Mouse (Mus musculus) neural tube, embryonic 14.5 days (tissue): ENCODE measurements at regions not wholly inside any gene's neighbourhood (a gene's known extent, or its start where the extent isn't known, plus 50 kb on each side); places are given as distances from the start of the nearest gene placed in this dataset.
A peak's percentile ranks its signal among the peaks of the same experiment; 100 is the strongest.

Experiments used
- ATAC-seq: fragments of 200-750 bp; cut with Nextera tagmentation; 2 replicates; pipeline ENCODE4 v1.8.0; 2017; ENCODE audit warnings: low read depth, mild to moderate bottlenecking, moderate TSS enrichment, moderate library complexity
- H3K27ac ChIP-seq: fragments of 300-500 bp; sonication (generic); 2 replicates; pipeline ENCODE4 v1.5.1; 2014; ENCODE audit warnings: low read depth, mild to moderate bottlenecking, control low read depth, low read length, moderate library complexity, mixed read lengths
- H3K27me3 ChIP-seq: fragments of 300-500 bp; sonication (generic); 2 replicates; pipeline ENCODE4 v1.6.1; 2014; ENCODE audit warnings: low read length; ENCODE audit not compliant: control insufficient read depth, insufficient read depth
- H3K36me3 ChIP-seq: fragments of 300-500 bp; sonication (generic); 2 replicates; pipeline ENCODE4 v1.6.1; 2014; ENCODE audit warnings: low read length, mixed read lengths; ENCODE audit not compliant: control insufficient read depth, insufficient read depth
- H3K4me1 ChIP-seq: fragments of 300-500 bp; sonication (generic); 2 replicates; pipeline ENCODE4 v1.6.1; 2014; ENCODE audit warnings: low read length; ENCODE audit not compliant: control insufficient read depth, insufficient read depth
- H3K4me2 ChIP-seq: fragments of 300-500 bp; sonication (generic); 2 replicates; pipeline ENCODE4 v1.6.1; 2014; ENCODE audit warnings: mild to moderate bottlenecking, low read depth, low read length, control low read depth
- H3K4me3 ChIP-seq: fragments of 300-500 bp; sonication (generic); 2 replicates; pipeline ENCODE4 v1.5.1; 2014; ENCODE audit warnings: low read depth, low read length, control low read depth, mixed read lengths
- H3K9ac ChIP-seq: fragments of 300-500 bp; sonication (generic); replicated peaks from 2 replicates; pipeline ENCODE4 v1.6.1; 2014; ENCODE audit warnings: low read depth, mild to moderate bottlenecking, control low read depth, low read length, mixed read lengths
- H3K9me3 ChIP-seq: fragments of 300-500 bp; sonication (generic); 2 replicates; pipeline ENCODE4 v1.6.1; 2016; ENCODE audit warnings: low read length; ENCODE audit not compliant: control insufficient read depth
- WGBS: fragments of 180-500 bp; shearing (Covaris S2); extraction: QIAGEN DNeasy Blood & Tissue Kit; methylation state at CpG from one replicate; pipeline ENCODE4 v1.1.7; 2014; 5-methylcytosine and 5-hydroxymethylcytosine counted together

GRCm38 (mm10) chr1:166800953-166801603 lies 119.4 kb upstream of the Fmo9 start:
- no peaks in the 10 kb centered on the region for H3K36me3 ChIP-seq
- no peak overlapping the region for H3K4me3 ChIP-seq
- H3K27me3 ChIP-seq = no peaks in the 10 kb centered on the region
- peak; percentile 34; the same call in 1 of the 2 replicates for ATAC-seq
- H3K27ac ChIP-seq = no peak overlapping the region
- 63% methylated on average over 11 of the region's 11 CpGs for WGBS
- H3K4me2 ChIP-seq = no peak overlapping the region
- H3K9ac ChIP-seq = no peak overlapping the region
- H3K4me1 ChIP-seq = 0 out of 2 replicates have a peak, but pooled peaks cover 4% of the 10 kb centered on the region
- no peaks in the 10 kb centered on the region for H3K9me3 ChIP-seq

GRCm38 (mm10) chr1:166801929-166802328 lies 120.3 kb upstream of the Fmo9 start:
- Histone ChIP-seq H3K4me2 (no peak overlapping the region), H3K9me3 (no peaks in the 10 kb centered on the region), H3K27me3 (no peaks in the 10 kb centered on the region), H3K36me3 (no peaks in the 10 kb centered on the region), H3K27ac (no peak overlapping the region), H3K4me3 (no peak overlapping the region), H3K9ac (no peak overlapping the region), H3K4me1 (0 out of 2 replicates have a peak, but pooled peaks cover 4% of the 10 kb centered on the region)
- ATAC-seq = no peak
- 45% methylated on average over 4 of the region's 4 CpGs for WGBS

- H3K27me3 ChIP-seq = no peaks in the 10 kb centered on the region
- H3K9me3 ChIP-seq = no peaks in the 10 kb centered on the region
- H3K9ac ChIP-seq = no peak overlapping the region
- no peak overlapping the region for H3K4me3 ChIP-seq
- no peak overlapping the region for H3K27ac ChIP-seq
- WGBS = 78% methylated on average over 2 of the region's 2 CpGs
- H3K4me2 ChIP-seq = no peak overlapping the region
- no peaks in the 10 kb centered on the region for H3K36me3 ChIP-seq
- 0 out of 2 replicates have a peak, but pooled peaks cover 4% of the 10 kb centered on the region for H3K4me1 ChIP-seq
- ATAC-seq = no peak
These were observed 122.3 kb upstream of the Fmo9 start for GRCm38 (mm10) chr1:166803928-166804327.

- H3K9me3 ChIP-seq = no peaks in the 10 kb centered on the region
- 87% methylated on average over 1 of the region's 1 CpGs for WGBS
- H3K4me2 ChIP-seq = no peak overlapping the region
- 0 out of 2 replicates have a peak, but pooled peaks cover 4% of the 10 kb centered on the region for H3K4me1 ChIP-seq
- H3K4me3 ChIP-seq = no peak overlapping the region
- H3K27me3 ChIP-seq = no peaks in the 10 kb centered on the region
- H3K36me3 ChIP-seq = no peaks in the 10 kb centered on the region
- no peak overlapping the region for H3K27ac ChIP-seq
- no peak overlapping the region for H3K9ac ChIP-seq
- no peak for ATAC-seq
These were observed 122.7 kb upstream of the Fmo9 start for GRCm38 (mm10) chr1:166804333-166804732.

GRCm38 (mm10) chr1:166807163-166807945 lies 125.7 kb upstream of the Fmo9 start:
- peak; percentile 71; the same call in 1 of the 2 replicates for ATAC-seq
- no peaks in the 10 kb centered on the region for H3K9me3 ChIP-seq
- no peak overlapping the region for H3K4me2 ChIP-seq
- no peaks in the 10 kb centered on the region for H3K27me3 ChIP-seq
- no peaks in the 10 kb centered on the region for H3K4me1 ChIP-seq
- no peak overlapping the region for H3K9ac ChIP-seq
- H3K27ac ChIP-seq = no peak overlapping the region
- H3K36me3 ChIP-seq = no peaks in the 10 kb centered on the region
- no peak overlapping the region for H3K4me3 ChIP-seq
- WGBS = 62% methylated on average over 7 of the region's 7 CpGs

- Histone ChIP-seq H3K4me1 (no peaks in the 10 kb centered on the region), H3K9ac (no peak overlapping the region), H3K9me3 (no peaks in the 10 kb centered on the region), H3K36me3 (no peaks in the 10 kb centered on the region), H3K27me3 (no peaks in the 10 kb centered on the region), H3K27ac (no peak overlapping the region), H3K4me3 (no peak overlapping the region), H3K4me2 (no peak overlapping the region)
- WGBS = 91% methylated on average over 9 of the region's 9 CpGs
- ATAC-seq = no peak
These were observed 129.9 kb upstream of the Fmo9 start for GRCm38 (mm10) chr1:166811341-166812071.

GRCm38 (mm10) chr1:166812072-166812461 lies 130.4 kb upstream of the Fmo9 start:
- Histone ChIP-seq H3K4me1 (no peaks in the 10 kb centered on the region), H3K27me3 (no peaks in the 10 kb centered on the region), H3K4me2 (no peak overlapping the region), H3K27ac (no peak overlapping the region), H3K9me3 (no peaks in the 10 kb centered on the region), H3K9ac (no peak overlapping the region), H3K36me3 (no peaks in the 10 kb centered on the region), H3K4me3 (no peak overlapping the region)
- WGBS = 84% methylated on average over 7 of the region's 7 CpGs
- ATAC-seq = no peak

GRCm38 (mm10) chr1:166812920-166813439 lies 131.3 kb upstream of the Fmo9 start:
- Histone ChIP-seq H3K27ac (no peak overlapping the region), H3K27me3 (no peaks in the 10 kb centered on the region), H3K9me3 (no peaks in the 10 kb centered on the region), H3K9ac (no peak overlapping the region), H3K36me3 (no peaks in the 10 kb centered on the region), H3K4me1 (no peaks in the 10 kb centered on the region), H3K4me2 (no peak overlapping the region), H3K4me3 (no peak overlapping the region)
- no peak for ATAC-seq
- 90% methylated on average over 7 of the region's 7 CpGs for WGBS
